Mouse (Mus musculus) 3T3-L1 (cell line): ENCODE results near the gene Gm5148.
A peak's percentile ranks its signal among the peaks of the same experiment; 100 is the strongest.

Experiments used
- DNase-seq: peaks from one replicate; pipeline ENCODE4 v3.0.0-alpha.2; 2015; ENCODE audit warnings: low read depth, low spot score

The Gm5148 gene

DNA sequence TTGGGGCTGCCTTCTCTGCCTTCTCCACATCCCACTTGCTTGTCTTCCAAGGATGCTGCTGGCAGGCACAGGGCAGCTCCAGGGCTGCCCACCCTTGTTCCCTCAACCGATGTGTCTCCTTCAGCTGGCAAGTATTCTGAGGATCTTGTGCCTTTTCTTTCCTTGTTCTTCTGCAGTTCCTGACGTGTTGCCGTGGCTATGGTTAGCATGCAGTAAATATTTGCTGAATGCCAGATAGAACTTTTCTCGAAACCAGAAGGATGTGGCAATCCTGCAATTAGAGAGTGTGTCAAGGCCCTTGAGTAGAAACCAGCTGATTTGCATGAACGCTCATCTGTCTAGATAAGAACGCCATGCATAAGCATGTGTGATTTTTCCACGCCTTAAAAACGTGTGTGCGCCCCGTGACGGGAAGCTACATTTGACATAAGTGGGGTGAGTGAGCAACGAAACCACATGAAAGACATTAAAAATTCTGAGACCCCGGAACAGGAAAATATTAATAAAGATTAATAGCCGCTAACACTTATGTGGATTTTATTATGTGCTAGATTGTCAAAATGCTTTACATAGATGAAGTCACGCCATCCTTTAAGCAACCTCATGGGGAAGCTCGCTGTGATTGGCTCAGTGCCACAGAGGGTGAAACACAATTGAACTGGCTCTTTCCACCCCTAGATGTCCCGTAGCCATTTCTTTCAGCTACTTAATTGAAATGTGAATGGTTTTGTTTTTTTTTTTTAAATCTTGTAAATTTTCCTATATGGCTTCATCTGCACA, 14.1 kb upstream of the Gm5148 start:
- no peak for DNase-seq

DNA sequence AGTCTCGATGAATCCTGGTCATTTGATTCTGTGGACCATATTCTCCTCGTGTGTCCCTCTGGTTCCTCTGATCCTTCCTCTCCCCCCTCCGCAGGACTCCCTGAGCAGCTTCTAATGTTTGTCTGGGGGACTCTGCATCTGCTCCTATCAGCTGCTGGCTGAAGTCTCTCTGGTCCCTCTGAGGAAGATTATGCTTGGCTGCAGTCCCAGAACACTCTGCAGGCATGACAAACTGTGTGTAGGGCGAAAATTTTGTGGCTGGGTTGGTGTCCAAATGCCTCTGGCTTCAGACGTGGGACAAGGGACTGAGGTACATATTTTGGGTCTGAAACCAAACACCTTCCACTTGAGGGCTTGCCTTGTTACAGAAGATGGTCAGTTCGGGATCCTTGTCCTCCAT, 13.1 kb upstream of the Gm5148 start:
- peak; percentile 75 for DNase-seq

DNA sequence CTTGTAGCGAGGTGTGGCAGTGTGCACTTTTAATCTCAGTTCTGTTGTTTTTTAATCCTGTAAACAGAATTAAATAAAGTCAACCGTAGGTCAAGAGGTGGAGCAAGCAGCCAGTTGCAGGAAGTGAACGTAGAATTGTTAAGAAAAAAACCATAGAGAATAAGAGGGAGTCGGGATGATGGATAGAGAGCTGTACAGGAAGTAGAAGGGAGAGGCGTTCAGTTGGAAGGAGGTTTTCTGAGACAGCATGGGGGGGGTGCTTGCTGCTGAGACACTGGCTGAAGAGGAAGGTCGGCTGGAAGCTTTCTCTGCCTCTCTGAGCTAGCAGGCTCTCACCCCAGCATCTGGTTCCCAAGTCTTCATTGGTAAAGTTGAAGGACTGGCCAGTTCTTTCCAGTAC, 10.9 kb upstream of the Gm5148 start:
- no peak for DNase-seq

DNA sequence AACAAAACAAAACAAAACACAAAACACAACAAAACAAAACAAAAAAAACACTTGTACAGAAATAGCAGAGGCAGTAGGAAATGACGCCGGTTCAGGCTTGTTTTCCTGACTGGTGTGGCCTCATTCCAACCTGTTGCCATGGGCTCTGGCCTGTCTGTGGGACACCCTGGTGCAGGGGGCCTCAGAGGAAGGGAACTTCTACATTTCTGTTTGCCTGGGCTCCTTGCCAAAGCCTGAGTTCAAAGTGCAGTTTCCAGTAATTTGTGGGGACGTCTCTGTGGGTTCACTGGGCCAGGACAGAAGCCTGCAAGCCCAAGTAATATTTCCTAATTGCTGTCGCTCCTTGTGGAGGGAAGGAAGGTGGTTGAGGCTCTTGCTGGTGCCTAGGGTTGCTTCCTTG, 4.9 kb upstream of the Gm5148 start:
- DNase-seq = peak; percentile 35

DNA sequence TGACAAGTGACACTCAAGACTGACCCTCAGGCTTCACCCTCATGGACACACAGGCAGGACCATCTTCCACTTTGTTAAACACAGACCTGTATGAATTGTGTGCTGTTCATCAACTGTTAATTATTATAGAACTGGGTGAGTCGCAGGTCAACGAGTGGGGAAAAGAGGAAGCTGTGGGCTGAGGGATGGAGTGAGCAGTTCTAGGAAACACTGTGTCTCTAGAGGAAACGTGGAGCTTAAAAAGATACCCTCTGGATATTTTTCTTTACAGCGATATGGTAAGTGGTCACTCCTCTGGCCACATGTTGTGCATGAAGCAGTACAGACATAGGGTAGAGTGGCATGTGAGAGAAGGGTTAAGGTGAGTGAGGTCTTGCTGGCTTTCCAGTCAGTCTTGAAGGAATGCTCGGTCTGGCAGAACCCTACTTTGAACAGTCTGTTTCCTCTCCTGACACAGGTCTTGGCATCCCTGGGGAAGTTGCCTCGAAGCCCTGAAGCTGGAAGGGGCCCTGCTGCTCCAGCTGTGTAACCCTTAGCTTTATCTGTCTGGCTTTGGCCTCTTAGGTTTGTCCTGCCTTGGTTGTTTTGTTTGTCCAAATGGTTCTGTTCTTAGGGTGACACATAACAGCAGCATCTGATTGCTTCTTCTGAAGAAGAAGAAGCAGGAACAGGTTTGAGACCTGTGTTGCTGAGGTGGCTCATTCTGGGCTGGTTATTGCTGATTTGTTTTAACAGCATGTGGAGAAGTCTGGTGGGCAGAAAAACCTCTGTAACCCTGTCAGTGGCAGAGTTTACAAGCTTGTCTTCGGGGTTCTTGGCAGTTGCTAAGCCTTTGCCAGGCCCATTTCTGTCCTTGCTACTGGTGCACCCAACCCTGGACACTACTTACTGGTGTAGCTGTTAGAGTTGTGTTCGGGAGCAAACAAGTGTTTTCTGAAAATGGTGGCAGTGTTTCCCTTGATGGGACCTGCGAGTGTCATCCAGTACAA, 4.1 kb upstream of the Gm5148 start:
- peak; percentile 32 for DNase-seq

DNA sequence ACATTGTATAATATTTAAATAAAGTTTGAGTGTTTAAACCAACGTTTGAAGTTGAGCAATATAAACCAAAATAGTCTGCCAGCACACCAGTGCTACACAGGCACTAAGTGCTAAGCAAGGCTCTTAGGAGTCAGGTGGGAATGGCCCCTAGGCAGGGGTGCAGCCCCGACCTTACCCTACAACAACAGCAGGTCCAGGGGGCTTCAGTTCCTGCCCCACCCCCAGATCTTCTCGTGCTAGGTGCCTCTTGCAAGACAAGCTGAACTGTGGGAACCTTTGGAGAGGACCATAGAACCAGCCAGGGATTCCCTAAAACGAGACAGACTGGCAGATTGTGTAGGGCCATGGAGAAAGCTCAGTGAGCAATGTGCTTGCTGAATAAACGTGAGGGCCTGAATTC, 3.1 kb upstream of the Gm5148 start:
- no peak for DNase-seq

DNA sequence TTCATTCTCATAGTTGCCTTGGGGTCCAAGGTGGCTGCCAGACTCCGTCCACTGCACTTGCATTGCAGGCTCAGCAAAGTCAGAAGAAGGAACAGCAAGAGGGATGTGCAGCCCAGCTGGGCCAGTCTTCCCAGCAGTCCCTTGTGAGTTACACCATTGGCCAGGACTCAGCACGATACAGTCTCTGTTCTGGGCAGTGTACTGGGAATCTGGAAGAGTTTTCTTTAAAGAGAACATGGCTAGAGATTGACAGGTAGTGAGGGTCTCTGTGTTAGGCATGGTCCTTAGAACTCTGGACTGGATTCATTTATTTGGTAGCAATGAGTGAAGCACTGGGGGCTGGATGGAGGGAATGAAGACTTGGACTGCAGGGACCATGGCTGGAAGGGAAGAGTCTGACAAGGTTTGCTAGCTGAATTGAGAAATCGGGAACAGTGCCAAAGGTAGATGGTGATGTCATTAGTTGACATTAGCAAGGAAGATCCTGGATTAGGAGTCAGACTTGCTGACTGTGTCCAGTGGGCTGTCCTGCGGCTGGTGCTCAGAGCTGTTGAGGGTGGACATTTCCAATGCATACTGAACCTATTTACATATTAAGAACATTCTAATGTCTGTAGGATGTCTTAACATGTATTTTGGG, 2.3 kb upstream of the Gm5148 start:
- peak; percentile 59 for DNase-seq

DNA sequence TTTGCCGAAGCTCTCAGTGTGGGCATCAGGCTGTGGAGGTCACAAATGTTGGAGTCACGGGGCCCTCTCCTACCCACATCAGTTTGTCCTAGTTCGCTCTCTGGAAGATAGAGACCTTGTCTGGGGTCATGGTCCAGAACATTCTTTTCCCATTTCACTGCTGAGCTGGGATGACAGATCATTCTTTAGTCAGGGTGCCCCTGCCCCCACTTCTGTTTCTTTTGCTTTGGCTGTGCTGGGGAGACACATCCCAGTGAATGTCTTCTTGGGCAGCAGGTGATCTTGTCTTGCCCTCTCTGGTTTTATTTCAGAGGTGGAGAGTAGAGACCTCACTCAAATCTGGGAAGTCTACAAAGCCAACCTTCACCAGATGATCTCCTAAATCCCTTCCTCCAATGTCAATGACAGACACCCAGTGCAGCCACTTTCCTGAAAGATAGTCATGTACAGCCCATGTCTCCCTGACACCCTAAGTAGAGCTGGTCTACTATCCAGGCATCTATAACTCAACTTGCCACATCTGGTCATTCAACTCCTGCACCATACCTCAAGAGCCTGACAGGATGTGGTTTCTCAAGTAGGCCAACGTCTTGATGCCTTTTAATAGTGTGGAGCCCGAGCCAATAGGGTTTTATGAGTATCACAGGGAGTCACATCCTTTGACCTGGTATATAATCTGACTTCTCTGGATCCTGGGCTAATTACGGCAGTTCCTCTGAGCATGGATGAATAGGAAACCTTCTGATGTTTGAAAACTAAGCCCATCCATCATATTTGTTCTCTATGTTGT, 851 bp upstream of the Gm5148 start:
- no peak for DNase-seq

DNA sequence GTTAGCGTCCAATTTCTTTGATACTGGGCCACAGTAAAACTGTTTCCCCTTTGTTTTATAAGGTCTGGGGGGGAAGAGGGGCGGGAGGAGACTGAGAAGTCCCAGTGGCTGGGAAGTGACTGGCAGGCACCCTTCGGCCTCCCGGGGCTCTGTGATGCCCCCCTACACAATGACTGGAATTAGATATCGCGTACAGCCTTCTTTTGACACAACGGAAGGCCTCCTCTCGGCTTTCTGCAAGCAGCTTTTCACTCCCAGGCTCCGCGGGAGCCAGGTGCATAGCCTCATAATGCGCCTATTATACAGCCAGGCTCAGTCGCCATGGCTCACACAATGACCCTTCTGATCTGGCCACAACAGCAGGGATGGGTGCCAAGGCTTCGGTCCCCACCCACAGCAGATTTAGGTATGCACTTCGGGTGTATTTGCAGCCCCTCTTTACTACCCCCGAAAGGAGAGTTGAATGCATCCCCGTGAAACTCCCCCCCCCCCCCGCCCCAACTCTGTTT, 574 bp downstream of the Gm5148 start:
- no peak for DNase-seq

DNA sequence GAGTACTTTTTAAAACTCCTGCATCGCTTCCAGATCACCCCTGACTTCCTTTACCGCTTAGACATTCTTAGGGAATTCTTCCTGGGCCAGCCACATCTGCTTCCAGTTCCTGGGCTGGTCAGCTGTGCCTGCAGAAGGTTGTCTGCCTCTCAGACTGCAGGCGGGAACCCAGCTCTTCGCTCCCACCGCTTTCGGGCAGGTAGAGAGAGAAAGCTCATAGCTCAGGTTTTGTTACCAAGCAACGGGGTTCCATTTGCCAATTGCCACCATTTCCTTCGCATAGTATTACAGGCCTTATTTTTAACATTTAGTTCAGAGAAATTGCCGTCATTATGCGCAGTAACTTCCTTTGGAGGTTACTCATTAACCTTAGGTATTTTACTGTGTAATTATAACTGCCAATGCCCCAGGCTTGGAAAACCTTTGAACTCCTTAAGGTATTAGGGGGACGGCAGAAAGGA, 1.2 kb downstream of the Gm5148 start:
- no peak for DNase-seq

DNA sequence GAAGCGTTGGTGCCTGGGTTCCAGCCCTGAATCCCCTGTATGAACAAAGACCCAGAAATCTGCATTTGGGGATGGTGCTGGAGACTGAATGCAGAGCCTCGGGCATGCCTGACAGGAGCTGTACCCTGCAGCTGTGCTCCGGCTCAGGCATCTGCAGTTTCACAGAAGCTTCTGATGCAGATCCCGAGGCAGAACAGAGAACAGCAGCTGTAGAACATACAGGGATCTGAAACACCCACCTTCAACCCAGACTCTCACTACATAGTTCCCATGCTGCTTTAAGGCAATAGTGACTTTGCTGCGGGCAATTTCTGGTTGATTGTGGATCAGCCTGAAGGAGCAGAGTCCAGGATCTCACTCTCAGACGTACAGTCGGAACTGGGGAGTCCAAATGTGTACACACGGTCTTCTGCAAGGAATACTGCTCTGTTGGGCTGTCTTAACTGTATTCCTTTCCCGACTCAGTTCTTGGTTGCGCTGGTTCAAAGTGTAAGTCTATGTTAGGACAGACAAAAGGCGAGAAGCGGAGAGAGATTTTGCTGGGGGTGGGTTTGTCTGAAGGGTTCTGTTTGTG, 1.7 kb downstream of the Gm5148 start:
- DNase-seq = no peak

DNA sequence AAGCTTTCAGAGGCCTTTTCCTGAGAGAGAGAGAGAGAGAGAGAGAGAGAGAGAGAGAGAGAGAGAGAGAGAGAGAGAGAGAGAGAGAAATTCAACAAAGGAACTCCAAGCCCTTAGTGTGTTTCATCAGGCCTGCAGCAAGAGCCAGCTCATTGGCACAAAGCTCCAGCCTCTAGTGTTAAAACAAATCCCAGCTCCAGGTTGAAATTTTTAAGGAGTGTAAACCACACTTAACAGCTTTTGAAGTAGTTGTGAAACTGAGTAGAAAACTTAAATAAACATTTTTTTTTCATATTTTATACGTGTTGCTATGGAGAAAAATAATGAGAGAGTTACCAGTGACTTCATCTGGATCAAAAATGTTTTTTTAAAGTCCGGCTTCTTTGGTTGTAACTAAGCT, 7.3 kb downstream of the Gm5148 start:
- DNase-seq = no peak

DNA sequence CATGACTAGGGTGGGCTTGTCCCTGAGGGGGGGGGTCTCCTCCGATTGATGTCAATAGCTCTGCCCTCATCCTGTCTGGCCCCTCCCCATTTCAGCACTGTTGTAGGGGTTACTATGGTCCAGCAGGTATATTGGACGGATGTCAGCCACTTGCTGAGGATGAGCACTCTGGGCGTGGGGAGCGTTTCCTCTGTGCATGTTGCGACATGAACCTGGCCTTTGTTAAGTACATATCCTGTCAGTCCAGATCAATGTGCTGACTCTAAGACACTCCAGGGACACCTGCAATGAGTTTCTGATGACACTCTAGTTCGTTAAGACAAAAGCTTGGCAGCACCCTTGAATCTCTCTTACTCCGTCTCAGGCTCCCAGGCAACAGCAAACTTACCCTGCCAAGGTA, 8.6 kb downstream of the Gm5148 start:
- DNase-seq = no peak

DNA sequence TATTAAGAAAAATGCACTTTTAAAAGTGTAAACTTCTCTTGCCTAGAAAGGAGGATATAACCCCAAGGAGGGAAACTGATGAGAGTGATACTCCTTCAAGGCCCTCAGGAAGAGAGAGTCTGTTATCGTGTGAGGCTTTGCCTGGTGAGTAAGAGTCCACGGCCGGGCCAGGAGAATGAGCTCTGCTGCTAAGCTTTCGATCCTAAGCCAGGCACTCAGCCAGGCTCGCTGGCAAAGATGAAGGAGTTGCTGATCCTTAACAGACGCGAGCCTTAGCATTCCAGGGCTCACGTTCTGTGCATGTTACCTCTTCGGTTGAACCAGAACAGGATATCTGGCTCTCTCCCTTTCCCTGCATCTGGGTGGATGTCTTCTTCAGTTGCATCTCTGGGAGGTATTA, 11.8 kb downstream of the Gm5148 start:
- DNase-seq = peak; percentile 56

DNA sequence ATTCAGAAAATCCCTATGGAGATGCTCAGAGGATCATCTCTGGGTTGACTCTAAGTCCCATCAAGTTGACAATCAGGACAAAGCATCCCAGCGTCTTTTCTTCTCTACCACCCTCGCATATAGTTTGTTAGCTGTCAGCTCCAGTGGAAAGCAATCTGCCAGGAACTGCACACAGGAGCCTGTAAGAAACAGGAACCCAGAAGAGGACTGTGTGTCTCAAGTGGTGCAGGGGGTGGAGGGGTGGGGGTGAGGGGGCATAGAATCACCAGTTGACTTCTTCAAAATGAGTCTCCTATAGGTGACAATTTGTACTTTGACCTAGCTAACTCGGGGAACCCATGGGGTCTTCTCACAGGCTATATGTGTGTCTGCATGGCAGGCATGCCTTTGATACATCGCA, 12.7 kb downstream of the Gm5148 start:
- no peak for DNase-seq

DNA sequence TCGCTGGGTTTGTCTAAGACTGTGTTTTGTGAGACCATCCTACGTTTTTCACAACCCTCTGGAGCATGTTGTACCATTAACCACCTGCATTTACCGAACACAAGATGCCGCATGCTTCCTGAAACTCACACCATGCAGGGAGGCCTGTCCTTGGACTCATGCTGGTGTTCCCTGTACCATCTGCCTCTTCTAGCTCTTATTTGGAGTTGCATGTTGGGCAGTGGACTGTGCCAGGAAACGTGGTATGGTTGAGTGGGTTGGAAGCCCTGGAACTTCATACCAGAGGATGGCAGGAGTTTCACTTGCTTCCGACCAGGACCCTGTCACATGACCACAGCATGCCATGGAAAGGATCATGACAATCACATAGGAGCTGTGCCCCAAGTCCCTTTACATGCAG, 16.5 kb downstream of the Gm5148 start:
- no peak for DNase-seq

DNA sequence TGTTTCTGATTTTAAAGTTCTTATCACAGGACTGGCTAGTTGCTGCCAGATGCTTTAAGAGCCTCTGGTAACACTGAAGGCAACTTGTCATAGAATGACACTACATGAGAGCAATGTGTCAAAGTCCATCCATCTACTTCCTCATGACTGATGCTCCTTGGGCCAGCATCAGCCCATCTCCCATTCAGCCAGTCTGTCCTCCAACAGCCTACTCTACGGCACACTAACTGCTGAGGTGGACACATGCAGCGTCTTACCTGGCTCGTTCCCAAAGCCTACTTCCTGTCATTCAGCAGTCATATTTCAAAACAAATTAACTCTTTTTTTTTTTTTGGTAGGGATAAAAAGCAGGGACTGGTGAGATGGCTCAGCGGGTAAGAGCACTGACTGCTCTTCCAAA, 17.9 kb downstream of the Gm5148 start:
- DNase-seq = no peak

DNA sequence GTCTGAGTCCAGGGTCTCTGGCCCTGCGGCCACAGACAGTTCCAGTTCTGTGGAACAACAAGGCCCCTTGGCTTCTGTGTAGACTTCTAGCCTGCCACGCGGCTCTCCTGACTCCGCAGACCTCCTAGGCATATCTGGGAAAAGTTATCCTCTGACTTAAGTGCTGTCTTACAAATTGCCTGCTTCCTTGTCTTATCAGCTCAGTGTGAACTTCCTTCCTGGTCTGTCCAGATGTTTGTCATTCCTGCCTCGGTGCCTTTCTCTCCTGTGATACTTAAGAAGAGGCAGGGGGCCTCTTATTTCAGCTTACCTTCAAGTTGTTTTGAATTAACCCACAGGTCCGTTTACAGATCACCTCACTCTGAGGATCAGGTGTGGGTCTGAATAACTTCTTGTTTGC, 18.9 kb downstream of the Gm5148 start:
- DNase-seq = no peak

DNA sequence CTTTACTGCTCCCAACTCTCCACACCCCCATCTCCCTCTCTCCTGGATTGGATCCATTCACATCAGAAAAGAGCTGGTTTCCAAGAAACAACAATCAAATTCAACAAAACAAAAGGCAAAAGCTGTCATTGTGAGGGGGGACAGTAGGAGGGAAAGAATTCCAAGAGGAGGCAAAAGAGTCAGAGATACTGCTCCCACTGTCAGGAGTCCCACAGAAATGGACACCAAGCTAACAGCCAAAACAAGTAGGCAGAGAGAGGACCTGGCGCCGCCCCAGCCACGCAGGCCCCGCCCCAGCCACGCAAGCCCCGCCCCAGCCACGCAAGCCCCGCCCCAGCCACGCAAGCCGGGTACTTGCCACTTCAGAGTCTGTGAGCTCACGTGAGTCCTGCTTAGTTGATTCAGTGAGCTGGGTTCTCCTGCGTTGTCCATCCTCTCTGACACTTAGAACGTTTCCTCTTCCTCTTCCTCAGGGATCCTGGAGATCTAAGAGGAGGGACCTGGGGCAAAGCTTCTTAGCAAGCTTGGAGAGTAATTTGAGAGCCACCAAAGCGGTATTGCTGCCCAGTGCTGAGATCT, 19.5 kb downstream of the Gm5148 start:
- DNase-seq = no peak

DNA sequence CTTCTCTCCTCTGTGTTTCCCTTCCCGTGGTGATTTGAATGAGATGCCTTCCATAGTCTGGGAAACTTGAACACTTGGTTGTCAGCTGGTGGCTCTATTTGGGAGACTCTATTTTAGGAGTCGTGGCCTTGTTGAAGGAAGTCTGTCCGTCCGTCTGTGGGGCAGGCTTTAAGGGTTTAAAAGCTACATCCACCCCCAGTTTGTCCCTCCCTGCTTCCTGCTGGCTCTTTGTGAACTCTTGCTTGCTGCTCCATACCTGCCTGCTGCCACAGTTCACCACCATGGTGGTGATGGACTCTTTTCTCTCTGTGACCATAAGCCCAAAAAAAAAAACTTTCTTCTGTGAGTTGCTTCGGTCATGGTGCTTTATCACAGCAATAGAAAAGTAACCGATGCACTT, 21.2 kb downstream of the Gm5148 start:
- DNase-seq = no peak
